Mouse (Mus musculus) hindbrain, embryonic 13.5 days (tissue): ENCODE data around the gene Fam71e1. TPM values are rescaled to one million over a fixed set of nuclear protein-coding genes. Genes with fewer than 3 reads are reported as not detected.

Source experiments
- ATAC-seq: fragments of 200-750 bp; cut with Nextera tagmentation; 2 replicates; pipeline ENCODE4 v1.8.0; 2017; ENCODE audit warnings: moderate TSS enrichment; ENCODE audit not compliant: low FRiP score
- H3K27ac ChIP-seq: fragments of 300-500 bp; sonication (generic); 2 replicates; pipeline ENCODE4 v1.5.1; 2015; ENCODE audit warnings: inconsistent platforms, mild to moderate bottlenecking, moderate library complexity
- H3K27me3 ChIP-seq: fragments of 300-500 bp; sonication (generic); 2 replicates; pipeline ENCODE4 v1.6.1; 2015; ENCODE audit warnings: mild to moderate bottlenecking, inconsistent platforms
- H3K36me3 ChIP-seq: fragments of 300-500 bp; sonication (generic); 2 replicates; pipeline ENCODE4 v1.6.1; 2015; ENCODE audit warnings: mild to moderate bottlenecking, inconsistent platforms
- H3K4me1 ChIP-seq: fragments of 300-500 bp; sonication (generic); replicated peaks from 2 replicates; pipeline ENCODE4 v1.6.1; 2015; ENCODE audit warnings: inconsistent platforms
- H3K4me2 ChIP-seq: fragments of 300-500 bp; sonication (generic); 2 replicates; pipeline ENCODE4 v1.6.1; 2015; ENCODE audit warnings: inconsistent platforms, mild to moderate bottlenecking, moderate library complexity
- H3K4me3 ChIP-seq: fragments of 300-500 bp; sonication (generic); 2 replicates; pipeline ENCODE4 v1.5.1; 2015; ENCODE audit warnings: mild to moderate bottlenecking, inconsistent platforms
- H3K9ac ChIP-seq: fragments of 300-500 bp; sonication (generic); 2 replicates; pipeline ENCODE4 v1.6.1; 2015; ENCODE audit warnings: mild to moderate bottlenecking, inconsistent platforms
- H3K9me3 ChIP-seq: fragments of 300-500 bp; sonication (generic); 2 replicates; pipeline ENCODE4 v1.6.1; 2016; ENCODE audit warnings: inconsistent platforms
- WGBS: fragments of 180-500 bp; shearing (Covaris S2); methylation state at CpG from one replicate; pipeline ENCODE4 v1.1.7; 2015; 5-methylcytosine and 5-hydroxymethylcytosine counted together
- polyA plus RNA-seq: library from polyadenylated mRNA; unstranded; fragments of >200 nt; fragmentation: Nextera tagmentation; extraction: Ambion mirVana; gene quantifications from 2 replicates; pipeline ENCODE4 v1.2.1, GENCODE M21; 2015

The Fam71e1 gene
- polyA plus RNA-seq, 1 experiment from 2014 or later: 32.2 TPM

DNA sequence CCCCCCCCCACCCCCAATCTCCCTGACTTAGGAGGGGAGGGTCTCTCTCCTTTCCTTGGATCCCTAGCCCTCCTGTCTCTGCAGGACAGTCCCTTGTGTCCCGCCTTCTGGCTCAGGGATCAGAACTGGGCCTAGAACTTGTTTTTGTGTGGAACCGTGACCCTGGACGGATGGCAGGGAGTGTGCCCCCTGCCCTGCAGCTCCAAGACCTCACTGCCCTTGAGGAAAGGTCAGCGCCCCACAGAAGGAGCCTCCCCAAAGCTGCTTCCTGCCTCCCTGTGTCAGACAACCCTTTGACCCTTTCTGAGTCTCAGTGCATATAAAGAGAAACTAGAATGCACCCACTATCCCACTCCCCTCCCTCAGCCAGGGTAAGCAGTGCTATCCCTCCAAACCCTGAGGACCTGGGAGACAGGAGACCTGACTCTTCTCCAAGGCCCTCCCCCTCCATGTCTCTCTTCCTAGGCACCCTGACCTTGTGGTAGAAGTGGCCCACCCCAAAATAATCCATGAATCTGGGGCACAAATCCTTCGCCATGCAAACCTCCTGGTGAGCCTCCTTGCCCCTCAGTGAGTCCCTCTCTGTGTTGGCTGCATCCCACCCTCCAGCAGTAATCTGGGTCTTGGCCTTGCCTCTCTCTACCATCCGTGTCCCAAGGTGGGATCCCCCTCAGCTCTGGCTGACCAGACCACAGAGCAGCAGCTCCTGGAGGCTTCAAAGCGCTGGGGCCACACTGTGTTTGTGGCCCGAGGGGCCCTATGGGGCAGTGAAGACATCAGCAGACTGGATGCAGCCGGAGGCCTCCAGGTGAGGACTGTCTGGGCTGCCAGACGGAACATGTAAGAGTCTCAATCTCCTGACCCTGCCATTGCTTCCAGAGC, 30.1 kb upstream of the Fam71e1 start:
- Histone ChIP-seq H3K4me3 (no peak overlapping the region), H3K36me3 (peaks cover 31% of the 10 kb centered on the region), H3K27ac (peak overlapping the region; percentile 95), H3K4me2 (no peak overlapping the region), H3K9me3 (no peaks in the 10 kb centered on the region), H3K9ac (peak overlapping the region; percentile 20), H3K4me1 (peaks cover 92% of the 10 kb centered on the region), H3K27me3 (peaks cover 9% of the 10 kb centered on the region)
- WGBS: 81% methylated on average over 10 of the region's 10 CpGs
- ATAC-seq: no peak

DNA sequence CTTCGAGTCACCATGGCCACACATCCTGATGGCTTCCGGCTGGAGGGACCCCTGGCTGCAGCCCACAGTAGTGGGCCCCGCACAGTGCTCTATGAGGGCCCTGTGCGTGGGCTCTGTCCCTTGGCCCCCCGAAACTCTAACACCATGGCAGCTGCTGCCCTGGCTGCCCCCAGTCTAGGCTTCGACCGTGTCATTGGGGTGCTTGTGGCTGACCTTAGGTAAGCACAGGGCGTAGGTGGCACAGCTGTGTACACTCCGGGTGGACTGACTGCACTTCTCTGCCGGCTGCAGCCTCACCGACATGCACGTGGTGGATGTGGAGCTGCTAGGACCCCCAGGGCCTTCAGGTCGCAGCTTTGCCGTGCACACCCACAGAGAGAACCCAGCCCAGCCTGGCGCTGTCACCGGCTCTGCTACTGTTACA, 29.5 kb upstream of the Fam71e1 start:
- peaks cover 2% of the 10 kb centered on the region for H3K27me3 ChIP-seq
- peaks cover 24% of the 10 kb centered on the region for H3K36me3 ChIP-seq
- H3K9me3 ChIP-seq: no peaks in the 10 kb centered on the region
- H3K4me2 ChIP-seq: peak overlapping the region; percentile 71; the same call in 1 of the 2 replicates
- peak overlapping the region; percentile 20 for H3K9ac ChIP-seq
- ATAC-seq: no peak; the same call in 1 of the 2 replicates
- peak overlapping the region; percentile 95 for H3K27ac ChIP-seq
- H3K4me1 ChIP-seq: peaks cover 93% of the 10 kb centered on the region
- 80% methylated on average over 16 of the region's 16 CpGs for WGBS
- no peak overlapping the region; the same call in 1 of the 2 replicates for H3K4me3 ChIP-seq

DNA sequence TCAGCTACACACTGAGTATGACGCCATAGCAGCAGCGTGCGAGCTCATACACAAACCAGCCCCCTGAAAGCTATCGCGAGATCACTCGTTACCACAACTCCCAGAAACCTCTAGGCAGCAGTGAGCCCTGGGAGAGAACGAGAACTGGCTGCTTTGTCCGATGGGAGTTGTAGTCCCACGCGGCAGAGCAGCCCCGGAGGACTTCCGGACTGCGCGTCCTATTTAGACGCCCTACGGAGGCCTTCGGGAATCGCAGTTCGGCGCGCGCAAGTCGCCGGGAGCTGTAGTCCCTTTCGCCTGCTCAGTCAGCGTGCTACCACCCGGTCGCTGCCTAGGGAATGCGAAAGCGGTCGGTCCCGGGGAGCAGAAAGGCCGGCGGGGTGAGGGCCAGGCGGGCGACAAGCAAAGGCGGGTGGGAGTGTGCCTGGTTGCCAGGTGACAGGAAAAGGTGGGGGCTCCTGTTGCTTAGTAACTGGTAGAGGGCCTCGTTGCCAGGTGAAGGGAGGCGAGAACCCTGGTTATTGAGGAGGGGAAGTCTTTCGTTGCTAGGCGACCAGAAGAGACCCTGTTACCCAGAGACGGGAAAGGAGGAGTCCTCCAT, 28.5 kb upstream of the Fam71e1 start, which contains the start of gene Josd2:
TSS of gene Josd2 (plus strand) at position 170 of the 601 bp plus-strand sequence.
- peak; percentile 94 for ATAC-seq
- Histone ChIP-seq H3K4me3 (peak within 1 kb of the TSS; percentile 53), H3K9ac (peak within 1 kb of the TSS; percentile 77), H3K4me2 (peak within 1 kb of the TSS; percentile 71), H3K27ac (peak within 1 kb of the TSS; percentile 95), H3K36me3 (peaks cover 14% of the 10 kb centered on the region), H3K27me3 (no peaks in the 10 kb centered on the region), H3K9me3 (no peaks in the 10 kb centered on the region), H3K4me1 (peaks cover 93% of the 10 kb centered on the region)
- WGBS: under 1% methylated on average over 42 of the region's 42 CpGs

DNA sequence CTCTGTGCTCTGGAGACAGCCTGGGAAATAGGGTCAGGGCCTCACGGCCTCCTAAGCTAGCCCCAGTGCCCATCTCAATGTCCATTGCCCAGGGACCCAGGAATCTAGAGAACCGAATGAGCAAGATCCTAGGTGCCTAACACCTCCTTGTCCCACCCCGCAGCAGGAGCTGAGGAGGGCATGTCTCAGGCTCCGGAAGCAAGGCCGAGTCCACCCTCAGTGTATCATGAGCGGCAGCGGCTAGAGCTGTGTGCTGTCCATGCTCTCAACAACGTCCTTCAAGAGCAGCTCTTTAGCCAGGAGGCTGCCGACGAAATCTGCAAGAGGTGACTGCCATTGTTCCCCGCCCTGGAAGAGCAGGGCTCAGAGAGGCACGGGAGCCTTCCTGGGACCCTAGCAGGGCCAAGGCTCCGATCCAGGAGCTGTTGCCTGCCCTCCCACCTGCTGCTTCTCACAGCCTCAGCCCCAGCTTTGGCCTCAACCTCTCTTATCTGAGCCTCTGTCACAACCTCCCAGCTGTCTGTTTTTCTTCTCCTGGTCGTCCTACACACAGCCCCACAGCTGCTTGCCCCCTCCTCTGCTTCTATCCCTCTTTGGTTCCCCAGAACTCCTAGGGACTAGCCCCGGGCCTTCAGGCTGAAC, 27.6 kb upstream of the Fam71e1 start:
- WGBS: 55% methylated on average over 15 of the region's 15 CpGs
- peaks cover 90% of the 10 kb centered on the region for H3K4me1 ChIP-seq
- H3K27me3 ChIP-seq: no peaks in the 10 kb centered on the region
- peak overlapping the region; percentile 71 for H3K4me2 ChIP-seq
- peaks cover 5% of the 10 kb centered on the region for H3K36me3 ChIP-seq
- peak overlapping the region; percentile 95 for H3K27ac ChIP-seq
- ATAC-seq: no peak
- H3K4me3 ChIP-seq: peak overlapping the region; percentile 53
- no peaks in the 10 kb centered on the region for H3K9me3 ChIP-seq
- H3K9ac ChIP-seq: peak overlapping the region; percentile 77

DNA sequence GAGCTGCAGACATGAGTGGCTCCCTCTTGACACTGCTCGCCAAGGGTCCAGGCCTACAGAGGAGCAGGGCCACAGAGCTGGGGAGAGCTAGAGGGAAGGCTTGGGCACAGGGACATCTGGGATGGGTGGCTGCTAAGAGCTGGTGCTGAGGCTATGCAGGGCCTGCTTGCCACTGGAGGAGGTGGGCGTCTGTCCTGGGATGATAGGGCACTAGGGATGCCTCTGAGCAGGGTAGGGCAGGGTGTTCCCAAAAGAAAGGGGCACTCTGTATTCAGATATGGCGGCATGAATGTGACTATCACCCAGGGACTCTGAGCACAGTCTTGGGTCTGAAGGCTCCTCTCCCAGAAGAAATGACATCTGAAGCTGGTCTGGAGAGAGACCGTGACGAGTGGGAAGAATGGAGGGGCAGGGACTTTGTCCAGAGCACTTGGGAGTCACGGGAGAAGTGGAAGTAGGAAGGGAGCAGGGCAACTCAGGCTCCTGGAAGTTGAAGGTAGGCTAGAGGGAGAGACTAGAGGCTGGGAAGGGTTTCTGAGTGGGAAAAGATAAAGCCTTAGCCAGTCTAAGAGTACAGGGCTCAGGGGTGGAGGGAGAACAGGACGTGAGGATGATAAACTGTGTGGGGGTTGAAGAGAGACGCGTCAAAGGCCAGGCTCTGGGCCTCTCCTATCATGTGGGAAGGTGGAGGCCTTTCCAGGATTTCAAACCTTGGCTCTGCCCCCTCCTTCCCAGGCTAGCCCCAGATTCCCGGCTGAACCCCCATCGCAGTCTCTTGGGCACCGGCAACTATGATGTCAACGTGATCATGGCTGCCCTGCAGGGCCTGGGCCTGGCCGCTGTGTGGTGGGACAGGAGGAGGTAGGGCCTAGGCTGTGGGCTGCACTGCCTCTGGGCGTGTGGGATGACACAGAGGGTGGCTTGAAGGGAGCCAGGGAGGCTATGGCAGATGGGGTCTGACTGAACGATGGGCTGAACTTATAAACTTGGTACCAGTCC, 26.4 kb upstream of the Fam71e1 start:
- peak overlapping the region; percentile 77 for H3K9ac ChIP-seq
- H3K4me1 ChIP-seq: peaks cover 88% of the 10 kb centered on the region
- no peak for ATAC-seq
- no peaks in the 10 kb centered on the region for H3K27me3 ChIP-seq
- WGBS: 88% methylated on average over 16 of the region's 16 CpGs
- peak overlapping the region; percentile 95 for H3K27ac ChIP-seq
- no peaks in the 10 kb centered on the region for H3K36me3 ChIP-seq
- no peak overlapping the region for H3K4me2 ChIP-seq
- H3K4me3 ChIP-seq: no peak overlapping the region
- H3K9me3 ChIP-seq: no peaks in the 10 kb centered on the region

DNA sequence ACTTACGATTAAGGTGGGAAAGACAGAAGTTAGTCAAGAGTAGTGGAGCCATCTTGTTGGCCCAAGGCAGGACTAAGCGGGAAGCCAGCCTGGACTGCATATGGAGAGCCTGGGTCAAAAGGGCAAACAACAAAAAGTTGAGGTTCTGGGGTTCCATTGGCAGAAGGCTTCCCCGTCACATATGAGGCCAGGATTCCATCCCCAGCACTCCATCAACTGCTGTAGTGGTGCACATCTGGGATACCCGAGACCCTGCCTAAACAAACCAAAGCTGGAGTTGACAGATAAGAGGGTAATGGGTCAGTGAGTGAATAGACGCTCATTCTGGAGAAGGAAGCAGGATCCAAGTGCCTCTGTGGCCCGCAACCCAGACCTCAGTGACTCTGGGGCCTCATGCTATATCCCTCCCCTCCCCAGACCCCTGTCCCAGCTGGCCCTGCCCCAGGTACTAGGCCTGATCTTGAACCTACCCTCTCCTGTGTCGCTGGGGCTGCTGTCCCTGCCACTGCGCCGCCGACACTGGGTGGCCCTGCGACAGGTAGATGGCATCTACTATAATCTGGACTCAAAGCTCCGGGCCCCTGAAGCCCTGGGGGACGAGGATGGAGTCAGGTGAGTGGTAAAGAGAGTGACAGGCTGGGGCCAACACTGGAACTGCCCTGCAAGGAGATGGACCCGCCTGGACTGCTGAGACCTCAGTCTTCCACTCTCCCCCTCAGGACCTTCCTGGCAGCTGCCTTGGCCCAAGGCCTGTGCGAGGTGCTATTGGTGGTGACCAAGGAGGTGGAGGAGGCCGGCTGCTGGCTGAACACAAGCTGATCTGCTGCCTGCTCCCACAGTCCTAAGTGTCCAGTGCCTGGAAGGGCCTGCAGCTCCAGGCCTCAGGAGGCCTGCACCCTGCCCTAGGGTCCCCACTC, 25.4 kb upstream of the Fam71e1 start:
- H3K27me3 ChIP-seq: 0 out of 2 replicates have a peak, but pooled peaks cover 5% of the 10 kb centered on the region
- H3K4me1 ChIP-seq: peaks cover 84% of the 10 kb centered on the region
- no peaks in the 10 kb centered on the region for H3K9me3 ChIP-seq
- no peak overlapping the region for H3K4me2 ChIP-seq
- H3K9ac ChIP-seq: no peak overlapping the region
- H3K27ac ChIP-seq: no peak overlapping the region
- no peaks in the 10 kb centered on the region for H3K36me3 ChIP-seq
- H3K4me3 ChIP-seq: no peak overlapping the region
- no peak for ATAC-seq
- WGBS: 88% methylated on average over 16 of the region's 16 CpGs

DNA sequence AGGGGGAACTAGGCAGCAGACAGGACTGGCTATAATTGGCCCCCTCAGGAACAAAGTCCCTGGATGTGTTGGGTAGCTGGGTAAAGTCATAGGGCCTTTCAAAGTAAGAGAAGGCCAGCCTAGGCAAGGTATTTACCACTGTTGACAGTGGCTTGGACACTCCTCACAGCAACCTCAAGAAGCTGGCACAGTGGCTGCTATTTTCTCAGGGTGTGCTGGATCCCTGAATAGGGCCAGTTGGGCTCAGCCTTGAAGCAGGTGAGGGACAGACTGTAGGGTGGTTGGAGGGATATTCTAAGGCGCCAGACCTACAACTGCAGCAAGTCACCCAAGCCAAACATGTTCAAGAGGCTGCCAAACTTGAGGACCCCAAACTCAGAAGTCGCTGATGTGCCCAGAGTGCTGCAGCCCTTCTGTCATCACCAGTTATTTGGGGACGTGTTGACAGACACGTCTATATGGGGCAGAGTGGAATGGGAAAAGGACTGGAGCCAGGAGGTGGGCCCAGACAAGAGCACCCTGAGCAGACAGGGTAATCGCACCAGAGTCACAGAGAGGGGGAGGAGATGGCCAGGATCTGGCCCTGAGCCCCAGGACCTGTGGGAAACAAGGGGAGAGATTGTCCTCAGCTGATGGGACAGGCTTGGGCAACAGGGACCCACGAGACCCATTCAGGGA, 24.4 kb upstream of the Fam71e1 start:
- H3K4me3 ChIP-seq: no peak overlapping the region
- H3K36me3 ChIP-seq: no peaks in the 10 kb centered on the region
- no peak overlapping the region for H3K4me2 ChIP-seq
- H3K27me3 ChIP-seq: peaks cover 15% of the 10 kb centered on the region
- no peak overlapping the region; the same call in 1 of the 2 replicates for H3K27ac ChIP-seq
- WGBS: 57% methylated on average over 6 of the region's 6 CpGs
- H3K9ac ChIP-seq: no peak overlapping the region
- ATAC-seq: no peak
- no peaks in the 10 kb centered on the region for H3K9me3 ChIP-seq
- H3K4me1 ChIP-seq: peaks cover 73% of the 10 kb centered on the region

DNA sequence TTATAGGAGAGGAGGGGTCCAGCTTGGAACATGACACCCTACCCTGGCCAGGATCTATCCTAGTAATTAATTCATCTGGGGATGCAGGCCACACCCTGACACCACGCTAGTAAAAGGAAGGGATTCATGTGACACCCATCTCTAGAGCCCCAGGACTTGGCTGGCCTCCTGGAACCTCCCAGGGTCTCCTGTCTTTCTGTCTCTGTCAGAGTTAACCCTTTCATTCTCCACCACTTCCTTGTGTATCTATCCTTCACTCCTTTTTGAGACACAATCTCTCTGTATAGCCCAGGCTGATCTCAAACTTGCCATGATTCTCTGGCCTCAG, 23.9 kb upstream of the Fam71e1 start:
- Histone ChIP-seq H3K27ac (no peak overlapping the region), H3K4me3 (no peak overlapping the region), H3K27me3 (peaks cover 19% of the 10 kb centered on the region), H3K9ac (no peak overlapping the region), H3K36me3 (no peaks in the 10 kb centered on the region), H3K4me1 (peaks cover 68% of the 10 kb centered on the region), H3K9me3 (no peaks in the 10 kb centered on the region), H3K4me2 (no peak overlapping the region)
- WGBS: 25% methylated on average over 1 of the region's 1 CpGs
- ATAC-seq: no peak

DNA sequence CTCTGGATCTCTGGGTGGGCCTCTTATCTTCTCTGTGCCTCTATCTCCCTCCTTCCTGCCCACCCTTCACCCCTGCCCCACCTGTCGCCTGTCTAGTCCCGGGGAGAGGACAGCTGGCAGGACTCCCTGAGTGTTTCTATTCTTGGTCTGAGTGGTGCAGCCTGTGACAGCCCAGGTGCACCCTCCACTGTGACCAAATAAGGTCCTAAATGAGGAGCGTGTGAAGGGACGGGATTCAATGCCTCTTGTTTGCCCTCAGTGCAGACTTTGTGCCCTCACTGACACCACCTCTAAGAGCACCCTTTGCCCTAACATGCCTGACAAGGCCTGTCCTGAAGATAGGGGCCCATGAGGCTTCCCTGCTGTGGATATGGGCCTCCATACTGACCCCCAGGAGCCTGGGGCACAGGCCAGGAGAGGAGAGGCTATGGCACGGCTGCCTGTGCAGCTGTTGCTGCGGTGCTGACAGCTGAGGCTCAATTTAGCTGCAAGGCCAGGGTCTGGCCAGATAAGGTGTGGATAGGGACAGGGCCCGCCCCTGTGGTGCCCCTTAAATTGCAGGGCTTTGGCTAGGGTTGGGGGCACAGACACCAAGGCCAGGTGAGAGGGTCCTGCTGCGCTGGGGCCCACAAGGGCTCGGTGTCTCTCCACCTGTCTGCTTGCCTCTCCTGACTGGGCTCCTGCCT, 23.3 kb upstream of the Fam71e1 start:
- H3K4me3 ChIP-seq: no peak overlapping the region
- 58% methylated on average over 9 of the region's 9 CpGs for WGBS
- H3K36me3 ChIP-seq: no peaks in the 10 kb centered on the region
- peak overlapping the region; percentile 60 for H3K9ac ChIP-seq
- peaks cover 25% of the 10 kb centered on the region for H3K27me3 ChIP-seq
- no peak for ATAC-seq
- H3K9me3 ChIP-seq: no peaks in the 10 kb centered on the region
- H3K4me1 ChIP-seq: peaks cover 64% of the 10 kb centered on the region
- H3K4me2 ChIP-seq: no peak overlapping the region
- H3K27ac ChIP-seq: no peak overlapping the region

DNA sequence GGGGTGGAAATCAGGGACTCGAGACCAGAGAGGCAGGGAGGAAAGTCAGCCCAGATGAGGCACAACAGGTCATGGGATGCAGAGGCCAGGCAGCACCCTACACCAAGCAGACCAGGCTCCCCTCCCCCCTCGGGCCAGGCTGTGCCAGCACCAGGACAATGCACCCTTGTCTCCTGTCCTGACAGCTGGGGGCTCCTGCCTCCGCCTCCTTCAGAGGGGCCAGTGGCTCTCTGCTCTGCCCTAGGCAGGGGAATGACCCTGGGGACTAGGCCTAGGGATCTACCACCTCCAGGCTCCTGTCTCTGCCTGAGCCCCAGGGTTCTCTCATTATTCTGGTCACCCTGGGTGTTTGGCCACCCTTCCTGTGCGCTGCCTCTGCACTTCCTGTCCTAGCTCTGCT, 22.0 kb upstream of the Fam71e1 start:
- Histone ChIP-seq H3K9me3 (no peaks in the 10 kb centered on the region), H3K4me1 (peaks cover 52% of the 10 kb centered on the region), H3K27me3 (peaks cover 37% of the 10 kb centered on the region), H3K27ac (peak overlapping the region; percentile 82), H3K36me3 (no peaks in the 10 kb centered on the region), H3K9ac (peak overlapping the region; percentile 35; the same call in 1 of the 2 replicates), H3K4me2 (no peak overlapping the region), H3K4me3 (no peak overlapping the region)
- peak; percentile 74 for ATAC-seq
- WGBS: 13% methylated on average over 4 of the region's 4 CpGs
